8 mouse cellular contexts compared by ENCODE assay signal in genomic region chr1:161195541-161196351, GRCm38 (mm10). TPM values are rescaled to one million over a fixed set of nuclear protein-coding genes. Genes with fewer than 3 reads are reported as not detected.
DNase-seq lines count a peak whose midpoint lies in the region; TF ChIP-seq lines count a peak whose summit lies in the region.

No protein-coding gene starts in this region.

- H3K79me2 ChIP-seq in macrophage (ENCODE audit: inconsistent target): no peaks in the 10 kb centered on the region

- H3K27ac ChIP-seq in left cerebral cortex, adult 2 months: peak overlapping the region; percentile 33; the same call in 1 of the 2 replicates
- no peak overlapping the region for H3K27ac ChIP-seq in macrophage

- H3K36me3 ChIP-seq in macrophage (ENCODE audit: inconsistent target): no peaks in the 10 kb centered on the region

- peak overlapping the region; percentile 40 for H3K4me3 ChIP-seq in left cerebral cortex, adult 2 months
- H3K4me3 ChIP-seq in macrophage (ENCODE audit: inconsistent target): peak overlapping the region; percentile 34

- 2% methylated on average over 16 of the region's 16 CpGs for WGBS in macrophage (ENCODE audit: missing documents)

- intact Hi-C loops in left cerebral cortex, adult 2 months (cut with DNase I): loop anchor here (5.0 kb wide), 1 partner anchor 453 kb away; no protein-coding TSS in a partner anchor

- peak; percentile 96 for TF ChIP-seq CTCF in left cerebral cortex, adult 2 months (IDR thresholded peaks at IDR 0.05)

- DNase-seq in adrenal gland, adult 8-10 months: peak; percentile 67
- peak; percentile 95 for DNase-seq in embryo, embryonic 10.5 days (ENCODE audit: low spot score)
- peak; percentile 69 for DNase-seq in gastrocnemius, postnatal 10 days
- DNase-seq in hindlimb bud, embryonic 11.5 days (ENCODE audit: extremely low spot score, low read depth, low spot score): peak; percentile 89
- DNase-seq in left cerebral cortex, adult 2 months (ENCODE audit: extremely low spot score in 1 of 2, low spot score in 2 of 2): peak; percentile 61 to 64
- DNase-seq in right cerebral cortex, adult 18-20 months: peak; percentile 71
- DNase-seq in yolk sac, embryonic 10.5 days (ENCODE audit: low spot score): peak; percentile 63

RNA-seq across cellular contexts. Expression of gene Tex50, which starts 36.6 kb away (rescaled TPM):
- not detected for total RNA-seq in adrenal gland, adult 8-10 months (2022)
- not detected for total RNA-seq in gastrocnemius, postnatal 10 days (2021)
- total RNA-seq in left cerebral cortex, adult 2 months (2021): not detected
- not detected for total RNA-seq in macrophage (2018; cell fraction: chromatin; rRNA removed)
- total RNA-seq in macrophage (2018; cell fraction: cytosol; rRNA removed): not detected
- not detected for total RNA-seq in macrophage (2018; cell fraction: nucleus; rRNA removed)
- polyA plus RNA-seq in macrophage (2018): not detected in 3 replicates

RNA-seq across cellular contexts. Expression of gene Ankrd45, which starts 53.3 kb away (rescaled TPM):
- 10 to 100 TPM in 2 of 4 experiments, 1 to 10 TPM in 2; 7.6 to 13.6 (median 10.3) TPM for total RNA-seq in adrenal gland, adult 8-10 months (2022)
- total RNA-seq in gastrocnemius, postnatal 10 days (2021): under 1 TPM in 1 of 2 experiments, not detected in 1; 0.16 TPM
- total RNA-seq in left cerebral cortex, adult 2 months (2021): 10 to 100 TPM; 66.4 to 68.7 TPM
- not detected for total RNA-seq in macrophage (2018; cell fraction: chromatin; rRNA removed)
- total RNA-seq in macrophage (2018; cell fraction: cytosol; rRNA removed): not detected
- not detected for total RNA-seq in macrophage (2018; cell fraction: nucleus; rRNA removed)
- polyA plus RNA-seq in macrophage (2018): not detected in 3 replicates

RNA-seq across cellular contexts. Expression of gene Prdx6, which starts 55.3 kb away (rescaled TPM):
- 100 to 1,000 TPM; 240 to 766 (median 475) TPM for total RNA-seq in adrenal gland, adult 8-10 months (2022)
- total RNA-seq in gastrocnemius, postnatal 10 days (2021): 10 to 100 TPM; 78.5 to 78.8 TPM
- total RNA-seq in left cerebral cortex, adult 2 months (2021): 100 to 1,000 TPM; 321 to 326 TPM
- 10 to 100 TPM; 12.8 to 86.7 (median 26.0) TPM for total RNA-seq in macrophage (2018; cell fraction: chromatin; rRNA removed)
- 10 to 100 TPM; 48.3 to 97.8 (median 70.6) TPM for total RNA-seq in macrophage (2018; cell fraction: cytosol; rRNA removed)
- 10 to 100 TPM; 24.7 to 75.6 (median 38.3) TPM for total RNA-seq in macrophage (2018; cell fraction: nucleus; rRNA removed)
- polyA plus RNA-seq in macrophage (2018): 55.2 to 86.2 TPM (median 66.0 TPM) in 3 replicates

Comparison
In these comparisons a context has a peak if more than half of its experiments do, and no peak if none do; other contexts are left out.
1. RNA of gene Ankrd45, which starts 53.3 kb away (total RNA-seq): 66.4 to 68.7 TPM in left cerebral cortex, adult 2 months and 7.6 to 13.6 TPM in adrenal gland, adult 8-10 months; 0.16 TPM in gastrocnemius, postnatal 10 days; every median in the first group is over 4 times any median in the second.
2. Peak in every context shown above with its lines, with median percentiles within 50 percentile points of each other: DNase-seq.